Mouse (Mus musculus) gonadal fat pad, adult 2 months (tissue): ENCODE data around the gene Il15ra. TPM values are rescaled to one million over a fixed set of nuclear protein-coding genes. Genes with fewer than 3 reads are reported as not detected.
"Not testable (repeated sequence)": the region's sequence is repeated elsewhere in the genome, so short reads cannot be mapped to it uniquely, and the experiment has no call there.

Experiments used
- DNase-seq: peaks from one replicate; pipeline ENCODE4 v3.0.0-alpha.2; 2012; ENCODE audit warnings: low read depth
- polyA plus RNA-seq: library from polyadenylated mRNA; depleted of rRNA; stranded (reverse); fragments of >200 nt; gene quantifications from 2 replicates; pipeline ENCODE4 v1.2.3, GENCODE M21; 2012

Il15ra gene
- polyA plus RNA-seq, 1 experiment = 23.5 TPM

- DNase-seq = peak; percentile 45
Observed at GRCm38 (mm10) chr2:11708538-11708937, 3.4 kb downstream of the Il15ra start.

- not testable (repeated sequence) for DNase-seq
Observed at GRCm38 (mm10) chr2:11710101-11710500, 5.0 kb downstream of the Il15ra start.

- no peak for DNase-seq
Observed at GRCm38 (mm10) chr2:11712483-11712990, 7.4 kb downstream of the Il15ra start.

- no peak for DNase-seq
Observed at GRCm38 (mm10) chr2:11713021-11713420, 7.9 kb downstream of the Il15ra start.

DNA sequence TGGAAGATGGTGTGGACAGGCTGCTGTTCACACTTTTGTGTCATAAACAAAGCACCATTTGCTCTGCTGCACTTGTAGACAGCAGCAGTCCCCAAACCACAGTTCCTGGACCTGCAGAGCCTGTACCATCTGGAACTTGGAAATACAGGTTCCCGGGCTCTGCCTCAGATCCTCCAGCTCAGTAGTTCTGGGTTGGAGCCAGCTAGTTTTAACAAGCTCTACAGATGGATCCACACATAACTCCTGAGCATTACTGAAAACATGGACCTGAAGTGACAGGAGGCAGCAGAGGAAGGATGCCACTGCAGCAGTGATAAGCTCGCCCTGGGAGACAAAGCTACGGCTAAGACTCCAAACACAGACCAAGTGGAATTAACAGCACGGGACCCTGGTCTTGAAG is 9.4 kb downstream of the Il15ra start:
- no peak for DNase-seq

GRCm38 (mm10) chr2:11718573-11718972 is 13.5 kb downstream of the Il15ra start:
- DNase-seq = no peak

GRCm38 (mm10) chr2:11722564-11722963 is 17.5 kb downstream of the Il15ra start:
- DNase-seq = no peak

DNA sequence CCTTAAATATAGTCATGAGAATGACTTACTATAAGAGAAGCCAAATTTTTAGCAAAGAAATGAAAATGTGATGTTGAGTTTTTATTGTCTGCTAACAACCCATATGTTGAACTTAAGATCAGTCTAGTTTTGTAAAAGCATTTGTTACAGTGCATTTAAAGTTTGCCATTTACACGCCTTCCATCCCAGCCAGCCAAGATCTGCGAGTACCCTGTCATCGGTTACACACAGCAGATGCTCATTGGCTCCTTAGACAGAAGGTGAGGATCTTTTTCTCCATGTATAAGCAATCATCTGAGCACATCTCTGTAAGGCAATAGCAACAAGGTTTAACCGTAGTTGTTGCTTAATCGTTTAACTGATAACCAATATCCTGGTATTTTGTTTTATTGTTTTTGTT is 22.5 kb downstream of the Il15ra start:
- DNase-seq = no peak

DNA sequence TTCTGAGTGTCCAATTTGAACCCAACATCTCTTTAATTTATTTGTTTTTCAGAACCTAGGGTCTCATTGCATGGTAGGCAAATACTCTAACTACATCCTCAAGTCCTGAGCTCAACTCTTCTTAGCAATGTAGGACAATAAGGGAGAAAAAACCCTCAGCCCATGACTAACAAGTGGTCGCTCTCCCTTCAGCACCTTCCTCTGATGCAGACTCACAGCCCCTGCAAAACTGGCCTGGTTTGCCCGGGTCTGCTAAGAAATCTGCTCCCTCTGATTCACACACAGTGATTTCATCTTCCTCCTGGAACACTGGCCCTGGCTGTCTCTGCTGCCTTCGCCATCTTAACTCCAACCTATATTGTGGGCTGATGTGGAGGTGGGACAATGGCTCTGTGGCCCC is 24.0 kb downstream of the Il15ra start:
- no peak for DNase-seq

DNA sequence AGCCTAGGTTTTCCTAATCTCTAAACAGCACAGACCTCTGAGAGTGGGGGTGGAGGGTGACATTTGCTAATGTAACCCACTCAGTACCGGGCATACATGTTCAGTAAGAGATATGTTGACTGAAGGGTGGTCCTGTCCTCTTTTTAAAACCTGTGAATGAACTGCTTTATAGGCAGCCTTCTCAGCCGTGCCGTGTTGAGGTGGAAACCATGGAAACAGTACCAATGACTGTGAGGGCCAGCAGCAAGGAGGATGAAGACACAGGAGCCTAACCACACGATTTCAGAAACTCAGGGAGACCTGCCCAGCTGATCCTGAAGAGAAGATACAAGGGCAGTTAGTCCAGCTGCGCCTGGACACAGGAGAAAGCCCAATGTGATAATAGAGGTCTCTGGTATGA is 27.9 kb downstream of the Il15ra start:
- DNase-seq = no peak

GRCm38 (mm10) chr2:11735853-11736252 is 30.8 kb downstream of the Il15ra start:
- DNase-seq = no peak

DNA sequence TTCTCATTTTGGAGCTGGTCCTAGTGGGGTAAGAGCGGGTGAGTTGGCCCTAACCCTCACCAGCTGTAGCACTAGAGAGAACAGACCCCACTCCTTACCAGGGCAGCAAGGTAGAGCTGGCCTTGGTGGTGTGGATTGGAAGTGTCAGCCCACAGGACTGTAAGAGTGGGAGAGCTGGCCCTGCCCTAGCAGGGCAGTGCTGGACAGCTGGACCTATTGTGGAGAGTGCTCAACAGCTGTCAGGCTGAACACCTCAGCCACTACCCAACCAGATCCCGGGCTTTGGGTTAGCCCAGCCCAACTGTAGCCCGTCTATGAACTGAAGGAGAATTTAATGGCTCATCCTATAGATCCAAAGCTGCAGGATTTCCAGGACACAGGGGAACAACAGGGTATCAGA is 33.7 kb downstream of the Il15ra start:
- DNase-seq = no peak

- no peak for DNase-seq
Observed at GRCm38 (mm10) chr2:11739516-11740051, 34.5 kb downstream of the Il15ra start.

GRCm38 (mm10) chr2:11762541-11762940 is 57.5 kb downstream of the Il15ra start:
- DNase-seq = peak; percentile 77

- DNase-seq = no peak
Observed at GRCm38 (mm10) chr2:11765694-11766093, 60.6 kb downstream of the Il15ra start.

DNA sequence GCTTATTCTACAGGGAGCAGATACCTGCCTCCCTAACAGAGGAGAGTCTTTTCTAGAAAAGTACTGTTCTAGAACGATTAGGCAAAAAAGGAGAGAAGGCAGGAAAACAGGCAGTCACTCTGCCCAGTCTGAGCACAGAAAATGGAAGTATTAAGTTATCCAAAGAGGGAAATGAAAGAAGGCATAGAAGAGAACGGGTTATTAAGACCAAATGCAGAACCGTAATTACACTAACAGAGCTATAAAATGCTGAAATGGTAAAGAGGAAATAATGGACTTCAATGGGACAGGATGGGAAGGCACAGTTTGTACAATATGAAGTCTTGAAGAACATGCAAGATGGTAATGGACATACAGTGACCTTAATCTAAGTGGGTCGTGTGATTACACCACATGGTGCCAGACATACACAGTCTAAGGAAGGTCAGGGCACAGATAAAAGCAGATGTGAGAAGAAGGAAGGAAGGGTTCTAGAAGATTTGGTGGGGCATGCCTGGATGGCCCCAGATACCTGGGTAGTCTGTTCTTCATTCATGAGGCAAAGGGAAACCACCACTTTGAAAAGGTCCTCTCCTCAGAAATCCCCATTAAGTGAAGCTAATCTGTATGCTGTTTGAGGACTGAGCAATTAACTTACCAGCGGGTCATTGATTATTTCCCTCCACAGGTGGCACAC is 61.5 kb downstream of the Il15ra start:
- no peak for DNase-seq

GRCm38 (mm10) chr2:11767161-11767545 is 62.1 kb downstream of the Il15ra start:
- DNase-seq = no peak

GRCm38 (mm10) chr2:11771701-11772100 is 66.6 kb downstream of the Il15ra start:
- DNase-seq = no peak

- DNase-seq = no peak
Observed at GRCm38 (mm10) chr2:11772401-11772800, 67.3 kb downstream of the Il15ra start.

GRCm38 (mm10) chr2:11774426-11774825 is 69.3 kb downstream of the Il15ra start:
- DNase-seq = no peak

DNA sequence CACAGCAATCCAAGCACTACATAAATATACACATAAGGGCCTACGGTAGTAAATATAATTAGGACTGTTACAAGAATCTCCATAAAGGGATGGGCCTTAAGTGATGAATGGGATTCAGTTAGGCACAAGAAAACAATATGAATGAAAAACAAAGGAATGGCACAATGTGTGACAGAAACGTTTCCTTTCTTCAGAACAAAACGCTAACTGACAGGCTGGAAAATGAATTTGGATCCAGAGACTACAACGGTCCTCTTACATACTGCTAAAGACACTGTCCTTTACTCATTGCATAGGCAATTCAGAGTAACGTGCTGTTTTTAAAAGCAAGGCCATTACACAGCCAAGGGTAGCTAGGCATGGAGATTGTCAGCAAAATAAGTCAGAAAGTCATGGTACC is 70.0 kb downstream of the Il15ra start:
- no peak for DNase-seq

DNA sequence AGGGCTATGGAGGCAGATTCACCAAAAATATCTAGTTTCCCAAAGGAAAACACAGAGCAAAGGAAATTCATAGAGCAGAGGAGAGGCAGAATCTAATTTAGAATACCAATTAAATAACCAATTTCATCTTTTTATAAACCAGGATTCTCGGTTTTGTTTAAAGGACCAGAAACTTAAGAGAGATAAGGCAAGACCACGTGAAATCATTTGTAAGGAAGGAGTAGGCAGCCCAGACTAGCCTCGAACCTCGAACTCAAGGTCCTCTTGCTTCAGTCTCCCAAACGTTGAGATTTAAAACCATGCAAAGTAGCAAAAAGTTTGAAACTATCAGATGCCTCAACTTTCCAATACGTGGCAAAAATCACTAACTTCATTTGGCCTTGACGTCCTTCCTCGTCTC is 71.3 kb downstream of the Il15ra start:
- DNase-seq = no peak
